Mouse (Mus musculus) stomach, postnatal 0 days (tissue): ENCODE data around the gene Hist1h4a. TPM values are rescaled to one million over a fixed set of nuclear protein-coding genes. Genes with fewer than 3 reads are reported as not detected.

Source experiments
- ATAC-seq: fragments of 200-750 bp; cut with Nextera tagmentation; 2 replicates; pipeline ENCODE4 v1.8.0; 2017; ENCODE audit not compliant: low FRiP score, low TSS enrichment
- DNase-seq: peaks from one replicate; pipeline ENCODE4 v3.0.0-alpha.2; 2016; ENCODE audit warnings: low spot score
- H3K27ac ChIP-seq: fragments of 300-500 bp; sonication (generic); replicated peaks from 2 replicates; pipeline ENCODE4 v1.5.1; 2014; ENCODE audit warnings: mild to moderate bottlenecking, control low read depth
- H3K27me3 ChIP-seq: fragments of 300-500 bp; sonication (generic); 2 replicates; pipeline ENCODE4 v1.6.1; 2014; ENCODE audit warnings: low read length; ENCODE audit not compliant: control insufficient read depth, insufficient read depth
- H3K36me3 ChIP-seq: fragments of 300-500 bp; sonication (generic); 2 replicates; pipeline ENCODE4 v1.6.1; 2014; ENCODE audit warnings: low read length, mixed read lengths; ENCODE audit not compliant: control insufficient read depth, insufficient read depth
- H3K4me1 ChIP-seq: fragments of 300-500 bp; sonication (generic); replicated peaks from 2 replicates; pipeline ENCODE4 v1.6.1; 2014; ENCODE audit warnings: antibody characterized with exemption; ENCODE audit not compliant: control insufficient read depth, insufficient read depth
- H3K4me2 ChIP-seq: fragments of 300-500 bp; sonication (generic); replicated peaks from 2 replicates; pipeline ENCODE4 v1.6.1; 2014; ENCODE audit warnings: low read depth, mild to moderate bottlenecking, control low read depth, moderate library complexity
- H3K4me3 ChIP-seq: fragments of 300-500 bp; sonication (generic); 2 replicates; pipeline ENCODE4 v1.5.1; 2014; ENCODE audit warnings: low read depth, low read length, control low read depth
- H3K9ac ChIP-seq: fragments of 300-500 bp; sonication (generic); 2 replicates; pipeline ENCODE4 v1.6.1; 2014; ENCODE audit warnings: mild to moderate bottlenecking, low read length, control low read depth, mixed read lengths
- H3K9me3 ChIP-seq: fragments of 300-500 bp; sonication (generic); 2 replicates; pipeline ENCODE4 v1.6.1; 2016; ENCODE audit warnings: low read length; ENCODE audit not compliant: control insufficient read depth
- CTCF ChIP-seq: IDR thresholded peaks from 2 replicates; pipeline ENCODE4 v1.5.1; 2016; ENCODE audit warnings: antibody characterized with exemption, low read depth, mild to moderate bottlenecking, moderate library complexity
- EP300 ChIP-seq: optimal IDR thresholded peaks from 2 replicates; pipeline ENCODE3; 2016; ENCODE audit warnings: antibody characterized with exemption
- WGBS: fragments of 180-500 bp; shearing (Covaris S2); extraction: QIAGEN DNeasy Blood & Tissue Kit; methylation state at CpG from one replicate; pipeline ENCODE4 v1.1.7; 2014; 5-methylcytosine and 5-hydroxymethylcytosine counted together
- microRNA-seq: library from miRNA; unstranded; fragments of <30 nt; microRNA quantifications from one replicate; pipeline ENCODE4, GENCODE M21; 2016
- polyA plus RNA-seq: library from polyadenylated mRNA; unstranded; fragments of >200 nt; fragmentation: Nextera tagmentation; extraction: Ambion mirVana; gene quantifications from 2 replicates; pipeline ENCODE4 v1.2.1, GENCODE M21; 2015

Gene Hist1h4a
- polyA plus RNA-seq, 1 experiment from 2014 or later = 0.80 TPM

GRCm38 (mm10) chr13:23717176-23717575 lies 43.9 kb downstream of the Hist1h4a start:
- Histone ChIP-seq H3K9me3 (no peaks in the 10 kb centered on the region), H3K4me1 (no peaks in the 10 kb centered on the region), H3K27ac (no peak overlapping the region; the same call in 1 of the 2 replicates), H3K27me3 (no peaks in the 10 kb centered on the region), H3K36me3 (no peaks in the 10 kb centered on the region), H3K4me2 (no peak overlapping the region), H3K9ac (no peak overlapping the region), H3K4me3 (no peak overlapping the region)
- TF ChIP-seq CTCF (no peak), EP300 (no peak)
- WGBS = 45% methylated on average over 11 of the region's 11 CpGs
- DNase-seq = no peak
- no peak for ATAC-seq

GRCm38 (mm10) chr13:23716261-23717042 lies 44.6 kb downstream of the Hist1h4a start:
- Histone ChIP-seq H3K9me3 (no peaks in the 10 kb centered on the region), H3K9ac (no peak overlapping the region), H3K36me3 (no peaks in the 10 kb centered on the region), H3K4me2 (no peak overlapping the region), H3K27me3 (no peaks in the 10 kb centered on the region), H3K4me1 (no peaks in the 10 kb centered on the region), H3K4me3 (no peak overlapping the region), H3K27ac (no peak overlapping the region)
- DNase-seq (no peak), ATAC-seq (no peak)
- WGBS = 85% methylated on average over 5 of the region's 5 CpGs
- TF ChIP-seq EP300 (no peak), CTCF (no peak)

Small RNA genes within 50 kb of the gene (microRNA-seq; reads per million reads assigned to microRNA genes)
- gene Gm44314 = not detected
- not detected for gene Gm44484

Other genes with a start within 250 kb of the Hist1h4a start
- 13.7 and 18.3 TPM in 2 replicates for gene Hist1h4h, start 230.2 kb downstream of the Hist1h4a start, polyA plus RNA-seq
- 4.5 and 8.9 TPM in 2 replicates for gene Hist1h2af, start 227.3 kb downstream of the Hist1h4a start, polyA plus RNA-seq
- 2.3 and 3.4 TPM in 2 replicates for gene Hist1h3g, start 225.8 kb downstream of the Hist1h4a start, polyA plus RNA-seq
- gene Hist1h2bh, start 217.8 kb downstream of the Hist1h4a start, polyA plus RNA-seq = 0.30 and 0.62 TPM in 2 replicates
- 0.51 and 0.78 TPM in 2 replicates for gene Hist1h3f, start 217.2 kb downstream of the Hist1h4a start, polyA plus RNA-seq
- 0.38 TPM in 1 of 2 replicates, not detected in the other for gene Hist1h4f, start 209.6 kb downstream of the Hist1h4a start, polyA plus RNA-seq
- 0.22 and 0.34 TPM in 2 replicates for gene Hist1h1d, start 208.0 kb downstream of the Hist1h4a start, polyA plus RNA-seq
- gene Hist1h3e, start 198.9 kb downstream of the Hist1h4a start, polyA plus RNA-seq = 1.6 and 3.3 TPM in 2 replicates
- gene Hist1h2ae, start 190.0 kb downstream of the Hist1h4a start, polyA plus RNA-seq = 15.3 and 29.5 TPM in 2 replicates
- 4.9 and 10.5 TPM in 2 replicates for gene Hist1h2bg, start 189.8 kb downstream of the Hist1h4a start, polyA plus RNA-seq
- gene Hist1h2bf, start 187.0 kb downstream of the Hist1h4a start, polyA plus RNA-seq = 1.1 and 3.2 TPM in 2 replicates
- 0.67 and 0.79 TPM in 2 replicates for gene Hist1h2ad, start 186.8 kb downstream of the Hist1h4a start, polyA plus RNA-seq
- gene Hist1h3d, start 185.5 kb downstream of the Hist1h4a start, polyA plus RNA-seq = 1.7 and 4.2 TPM in 2 replicates
- gene Hist1h4d, start 179.6 kb downstream of the Hist1h4a start, polyA plus RNA-seq = 32.0 and 48.7 TPM in 2 replicates
- gene Hist1h2be, start 140.1 kb downstream of the Hist1h4a start, polyA plus RNA-seq = 0.64 and 0.73 TPM in 2 replicates
- gene Hist1h1e, start 138.7 kb downstream of the Hist1h4a start, polyA plus RNA-seq = 5.9 and 9.1 TPM in 2 replicates
- gene Hist1h2ac, start 77.3 kb downstream of the Hist1h4a start, polyA plus RNA-seq = 0.57 and 0.74 TPM in 2 replicates
- 105 and 115 TPM in 2 replicates for gene Hist1h2bc, start 77.0 kb downstream of the Hist1h4a start, polyA plus RNA-seq
- not detected in 2 replicates for gene Hist1h1t, start 65.4 kb downstream of the Hist1h4a start, polyA plus RNA-seq
- gene Hist1h4c, start 62.8 kb downstream of the Hist1h4a start, polyA plus RNA-seq = 2.1 and 3.2 TPM in 2 replicates
- 11.2 and 12.9 TPM in 2 replicates for gene Hfe, start 50.4 kb downstream of the Hist1h4a start, polyA plus RNA-seq
- gene Hist1h1c, start 22.4 kb downstream of the Hist1h4a start, polyA plus RNA-seq = 96.1 and 104 TPM in 2 replicates
- 1.2 and 1.8 TPM in 2 replicates for gene Hist1h3c, start 15.6 kb downstream of the Hist1h4a start, polyA plus RNA-seq
- gene Hist1h2bb, start 14.5 kb downstream of the Hist1h4a start, polyA plus RNA-seq = 0.40 and 0.91 TPM in 2 replicates
- 7.3 and 15.7 TPM in 2 replicates for gene Hist1h2ab, start 10.1 kb downstream of the Hist1h4a start, polyA plus RNA-seq
- 3.9 and 6.7 TPM in 2 replicates for gene Hist1h3b, start 9.0 kb downstream of the Hist1h4a start, polyA plus RNA-seq
- gene Hist1h4b, start 4.2 kb downstream of the Hist1h4a start, polyA plus RNA-seq = 0.46 and 2.0 TPM in 2 replicates
- gene Hist1h3a, start 1.2 kb upstream of the Hist1h4a start, polyA plus RNA-seq = 1.9 and 3.7 TPM in 2 replicates
- gene Hist1h1a, start 2.4 kb upstream of the Hist1h4a start, polyA plus RNA-seq = 0.64 and 1.4 TPM in 2 replicates
- gene Trim38, start 8.7 kb upstream of the Hist1h4a start, polyA plus RNA-seq = 0.18 and 0.29 TPM in 2 replicates
- 0.59 and 0.61 TPM in 2 replicates for gene Slc17a2, start 45.8 kb upstream of the Hist1h4a start, polyA plus RNA-seq
- not detected in 2 replicates for gene Slc17a3, start 78.2 kb upstream of the Hist1h4a start, polyA plus RNA-seq
- gene Slc17a1, start 106.5 kb upstream of the Hist1h4a start, polyA plus RNA-seq = not detected in 2 replicates
- gene Slc17a4, start 153.8 kb upstream of the Hist1h4a start, polyA plus RNA-seq = 0.07 and 0.21 TPM in 2 replicates
- gene Hist1h2ba, start 172.9 kb upstream of the Hist1h4a start, polyA plus RNA-seq = not detected in 2 replicates
- not detected in 2 replicates for gene Hist1h2aa, start 173.2 kb upstream of the Hist1h4a start, polyA plus RNA-seq
- 10.9 and 11.3 TPM in 2 replicates for gene Scgn, start 230.0 kb upstream of the Hist1h4a start, polyA plus RNA-seq